Mouse (Mus musculus) spleen, adult 2 months (tissue): ENCODE data around the gene Sdhaf2.

ENCODE experiments used
- CTCF ChIP-seq: fragments of 200-500 bp; IDR thresholded peaks from 2 replicates; pipeline ENCODE4 v1.5.1; 2011; ENCODE audit warnings: mild to moderate bottlenecking, inconsistent platforms; ENCODE audit not compliant: insufficient read depth, insufficient read length, insufficient replicate concordance; ENCODE audit errors: extremely low read depth
- POLR2A ChIP-seq: fragments of 200-500 bp; IDR thresholded peaks from 2 replicates; pipeline ENCODE4 v1.6.1; 2011; ENCODE audit warnings: low read depth, low read length, inconsistent platforms

GRCm38 (mm10) chr19:10479541-10479940 is 46.4 kb downstream of the Sdhaf2 start:
- TF ChIP-seq POLR2A (no peak), CTCF (no peak)
